Mouse (Mus musculus): ENCODE results near the gene Cxcl16. TPM values are rescaled to one million over a fixed set of nuclear protein-coding genes. Genes with fewer than 3 reads are reported as not detected.
A peak's percentile ranks its signal among the peaks of the same experiment; 100 is the strongest.
"Not testable (repeated sequence)": the region's sequence is repeated elsewhere in the genome, so short reads cannot be mapped to it uniquely, and the experiment has no call there.

Gene Cxcl16
- polyA plus RNA-seq, 1 experiment from 2014 or later = 0.40 TPM

- not testable (repeated sequence) for H3K27me3 ChIP-seq (ENCODE audit: poor library complexity, severe bottlenecking); H3K4me1 ChIP-seq; H3K27ac ChIP-seq; H3K9me3 ChIP-seq; H3K36me3 ChIP-seq (replicated peaks); H3K4me3 ChIP-seq; DNase-seq (ENCODE audit: extremely low spot score, low spot score)
- 90% methylated on average over 5 of the region's 5 CpGs for WGBS
These were observed 13.5 kb upstream of the Cxcl16 start for GRCm38 (mm10) chr11:70473291-70473690.

GRCm38 (mm10) chr11:70472716-70473115 is 12.9 kb upstream of the Cxcl16 start:
- DNase-seq (ENCODE audit: extremely low spot score, low spot score) = no peak
- no peak overlapping the region for H3K4me3 ChIP-seq
- H3K27me3 ChIP-seq (ENCODE audit: poor library complexity, severe bottlenecking) = no peaks in the 10 kb centered on the region
- no peaks in the 10 kb centered on the region for H3K36me3 ChIP-seq (replicated peaks)
- H3K9me3 ChIP-seq = no peaks in the 10 kb centered on the region
- no peaks in the 10 kb centered on the region for H3K4me1 ChIP-seq
- no peak overlapping the region for H3K27ac ChIP-seq

- H3K9me3 ChIP-seq = no peaks in the 10 kb centered on the region
- H3K27ac ChIP-seq = no peak overlapping the region
- no peaks in the 10 kb centered on the region for H3K36me3 ChIP-seq (replicated peaks)
- 91% methylated on average over 3 of the region's 3 CpGs for WGBS
- H3K27me3 ChIP-seq (ENCODE audit: poor library complexity, severe bottlenecking) = peaks cover 28% of the 10 kb centered on the region
- H3K4me1 ChIP-seq = peaks cover 13% of the 10 kb centered on the region
- no peak overlapping the region for H3K4me3 ChIP-seq
- DNase-seq (ENCODE audit: extremely low spot score, low spot score) = no peak
These were observed 10.0 kb upstream of the Cxcl16 start for GRCm38 (mm10) chr11:70469764-70470163.

- 84% methylated on average over 5 of the region's 5 CpGs for WGBS
- DNase-seq (ENCODE audit: extremely low spot score, low spot score) = no peak
These were observed 8.3 kb upstream of the Cxcl16 start for GRCm38 (mm10) chr11:70467902-70468619.

GRCm38 (mm10) chr11:70465824-70466223 is 6.0 kb upstream of the Cxcl16 start:
- peaks cover 63% of the 10 kb centered on the region for H3K27me3 ChIP-seq (ENCODE audit: poor library complexity, severe bottlenecking)
- H3K4me1 ChIP-seq = peaks cover 13% of the 10 kb centered on the region
- WGBS = 12% methylated on average over 23 of the region's 23 CpGs
- H3K4me3 ChIP-seq = peak overlapping the region; percentile 36
- no peaks in the 10 kb centered on the region for H3K36me3 ChIP-seq (replicated peaks)
- no peak for DNase-seq (ENCODE audit: extremely low spot score, low spot score)
- H3K9me3 ChIP-seq = no peaks in the 10 kb centered on the region
- peak overlapping the region; percentile 46; the same call in 1 of the 2 replicates for H3K27ac ChIP-seq

More at GRCm38 (mm10) chr11:70467902-70468619, 8.3 kb upstream of the Cxcl16 start:
- Histone ChIP-seq H3K4me1 (peaks cover 13% of the 10 kb centered on the region), H3K36me3 (replicated peaks) (no peaks in the 10 kb centered on the region), H3K27ac (no peak overlapping the region), H3K27me3 (ENCODE audit: poor library complexity, severe bottlenecking) (peaks cover 44% of the 10 kb centered on the region), H3K9me3 (no peaks in the 10 kb centered on the region), H3K4me3 (no peak overlapping the region)

GRCm38 (mm10) chr11:70465211-70465610 is 5.4 kb upstream of the Cxcl16 start:
- peaks cover 13% of the 10 kb centered on the region for H3K4me1 ChIP-seq
- H3K27me3 ChIP-seq (ENCODE audit: poor library complexity, severe bottlenecking) = peaks cover 69% of the 10 kb centered on the region
- DNase-seq (ENCODE audit: extremely low spot score, low spot score) = no peak
- peak overlapping the region; percentile 36 for H3K4me3 ChIP-seq
- H3K27ac ChIP-seq = peak overlapping the region; percentile 58; the same call in 1 of the 2 replicates
- 20% methylated on average over 16 of the region's 16 CpGs for WGBS
- H3K9me3 ChIP-seq = no peaks in the 10 kb centered on the region
- no peaks in the 10 kb centered on the region for H3K36me3 ChIP-seq (replicated peaks)

GRCm38 (mm10) chr11:70463970-70464369 is 4.2 kb upstream of the Cxcl16 start:
- no peaks in the 10 kb centered on the region for H3K9me3 ChIP-seq
- DNase-seq (ENCODE audit: extremely low spot score, low spot score) = no peak
- peaks cover 81% of the 10 kb centered on the region for H3K27me3 ChIP-seq (ENCODE audit: poor library complexity, severe bottlenecking)
- H3K4me1 ChIP-seq = peaks cover 23% of the 10 kb centered on the region
- H3K27ac ChIP-seq = no peak overlapping the region
- 79% methylated on average over 5 of the region's 5 CpGs for WGBS
- H3K36me3 ChIP-seq (replicated peaks) = no peaks in the 10 kb centered on the region
- H3K4me3 ChIP-seq = no peak overlapping the region

- peaks cover 60% of the 10 kb centered on the region for H3K27me3 ChIP-seq (ENCODE audit: poor library complexity, severe bottlenecking)
- H3K9me3 ChIP-seq = no peaks in the 10 kb centered on the region
- peak within 1 kb of the TSS; percentile 59 for H3K4me3 ChIP-seq
- 20% methylated on average over 32 of the region's 32 CpGs for WGBS
- H3K36me3 ChIP-seq (replicated peaks) = peaks cover 9% of the 10 kb centered on the region
- DNase-seq (ENCODE audit: extremely low spot score, low spot score) = no peak
- H3K4me1 ChIP-seq = peaks cover 17% of the 10 kb centered on the region
- H3K27ac ChIP-seq = 0 out of 2 replicates have a peak within 1 kb of the TSS, but pooled peaks have one; percentile 48
These were observed 840 bp downstream of the Cxcl16 start, which contains the start of gene Zmynd15 for GRCm38 (mm10) chr11:70458688-70459600. Gene Zmynd15 (plus strand): TSS chr11:70459433.

GRCm38 (mm10) chr11:70453261-70454044 is 6.3 kb downstream of the Cxcl16 start:
- 91% methylated on average over 9 of the region's 9 CpGs for WGBS
- H3K27me3 ChIP-seq (ENCODE audit: poor library complexity, severe bottlenecking) = peaks cover 10% of the 10 kb centered on the region
- peaks cover 19% of the 10 kb centered on the region for H3K36me3 ChIP-seq (replicated peaks)
- DNase-seq (ENCODE audit: extremely low spot score, low spot score) = no peak
- no peaks in the 10 kb centered on the region for H3K9me3 ChIP-seq
- H3K4me3 ChIP-seq = no peak overlapping the region
- H3K27ac ChIP-seq = no peak overlapping the region
- H3K4me1 ChIP-seq = peaks cover 28% of the 10 kb centered on the region

- peak within 1 kb of the TSS; percentile 96 for H3K27ac ChIP-seq
- no peaks in the 10 kb centered on the region for H3K27me3 ChIP-seq (ENCODE audit: poor library complexity, severe bottlenecking)
- peak within 1 kb of the TSS; percentile 84 for H3K4me3 ChIP-seq
- WGBS = under 1% methylated on average over 46 of the region's 46 CpGs
- peak; percentile 96 for DNase-seq (ENCODE audit: extremely low spot score, low spot score)
- H3K9me3 ChIP-seq = no peaks in the 10 kb centered on the region
- H3K36me3 ChIP-seq (replicated peaks) = peaks cover 19% of the 10 kb centered on the region
- peaks cover 28% of the 10 kb centered on the region for H3K4me1 ChIP-seq
These were observed 7.8 kb downstream of the Cxcl16 start, which contains the start of gene Med11 for GRCm38 (mm10) chr11:70451797-70452498. Gene Med11 (plus strand): TSS chr11:70451919.

GRCm38 (mm10) chr11:70450926-70451325 is 8.9 kb downstream of the Cxcl16 start:
- Histone ChIP-seq H3K27ac (no peak overlapping the region), H3K9me3 (no peaks in the 10 kb centered on the region), H3K27me3 (ENCODE audit: poor library complexity, severe bottlenecking) (no peaks in the 10 kb centered on the region), H3K4me1 (peaks cover 28% of the 10 kb centered on the region), H3K36me3 (replicated peaks) (peaks cover 19% of the 10 kb centered on the region), H3K4me3 (no peak overlapping the region)
- no peak for DNase-seq (ENCODE audit: extremely low spot score, low spot score)
- WGBS = 87% methylated on average over 2 of the region's 2 CpGs

GRCm38 (mm10) chr11:70447373-70447772 is 12.4 kb downstream of the Cxcl16 start:
- Histone ChIP-seq H3K4me3 (no peak overlapping the region), H3K36me3 (replicated peaks) (no peaks in the 10 kb centered on the region), H3K4me1 (peaks cover 14% of the 10 kb centered on the region), H3K9me3 (no peaks in the 10 kb centered on the region), H3K27ac (no peak overlapping the region), H3K27me3 (ENCODE audit: poor library complexity, severe bottlenecking) (no peaks in the 10 kb centered on the region)
- 72% methylated on average over 1 of the region's 1 CpGs for WGBS
- no peak for DNase-seq (ENCODE audit: extremely low spot score, low spot score)
